Mouse (Mus musculus) CH12.LX (cell line): Measurements from ENCODE around the gene Pigo. TPM values are rescaled to one million over a fixed set of nuclear protein-coding genes. Genes with fewer than 3 reads are reported as not detected.

Source experiments
- polyA plus RNA-seq: library from polyadenylated mRNA; unstranded; fragments of >175 nt; gene quantifications from 2 replicates; pipeline ENCODE4 v1.2.1, GENCODE M21; 2012; ENCODE audit warnings: low read depth; ENCODE audit not compliant: insufficient read length
- total RNA-seq, 2 experiments: library from RNA; depleted of rRNA; stranded (reverse); fragments of 300-350 nt in 1 of 2; fragments of >200 nt in 1 of 2; gene quantifications; 2 replicates each; pipeline ENCODE4 v1.2.3; 2012 to 2014

Pigo gene
- total and polyA plus RNA-seq, 3 experiments: 8.0 to 19.4 (median 18.7) TPM

Other genes with a start within 250 kb of the Pigo start
- gene Fam205a1, start 171.9 kb downstream of the Pigo start, total RNA-seq (2012; rRNA removed): not detected in 2 replicates
- gene Fam205a1, start 171.9 kb downstream of the Pigo start, total RNA-seq (2014; rRNA removed): not detected in 2 replicates
- gene Fam205a1, start 171.9 kb downstream of the Pigo start, polyA plus RNA-seq: not detected in 2 replicates
- not detected in 2 replicates for gene Gm12394, start 169.0 kb downstream of the Pigo start, total RNA-seq (2012; rRNA removed)
- not detected in 2 replicates for gene Gm12394, start 169.0 kb downstream of the Pigo start, total RNA-seq (2014; rRNA removed)
- not detected in 2 replicates for gene Gm12394, start 169.0 kb downstream of the Pigo start, polyA plus RNA-seq
- not detected in 2 replicates for gene Fam205c, start 151.6 kb downstream of the Pigo start, total RNA-seq (2012; rRNA removed)
- not detected in 2 replicates for gene Fam205c, start 151.6 kb downstream of the Pigo start, total RNA-seq (2014; rRNA removed)
- gene Fam205c, start 151.6 kb downstream of the Pigo start, polyA plus RNA-seq: not detected in 2 replicates
- gene Phf24, start 109.2 kb downstream of the Pigo start, total RNA-seq (2012; rRNA removed): not detected in 2 replicates
- not detected in 2 replicates for gene Phf24, start 109.2 kb downstream of the Pigo start, total RNA-seq (2014; rRNA removed)
- gene Phf24, start 109.2 kb downstream of the Pigo start, polyA plus RNA-seq: not detected in 2 replicates
- 2.7 and 3.2 TPM in 2 replicates for gene Dnajb5, start 76.0 kb downstream of the Pigo start, total RNA-seq (2012; rRNA removed)
- gene Dnajb5, start 76.0 kb downstream of the Pigo start, total RNA-seq (2014; rRNA removed): 1.9 and 2.2 TPM in 2 replicates
- gene Dnajb5, start 76.0 kb downstream of the Pigo start, polyA plus RNA-seq: 3.9 and 4.2 TPM in 2 replicates
- gene 1700022I11Rik, start 56.2 kb downstream of the Pigo start, total RNA-seq (2012; rRNA removed): 0.55 and 1.4 TPM in 2 replicates
- gene 1700022I11Rik, start 56.2 kb downstream of the Pigo start, total RNA-seq (2014; rRNA removed): not detected in 2 replicates
- 0.07 and 0.24 TPM in 2 replicates for gene 1700022I11Rik, start 56.2 kb downstream of the Pigo start, polyA plus RNA-seq
- 237 and 301 TPM in 2 replicates for gene Vcp, start 25.3 kb downstream of the Pigo start, total RNA-seq (2012; rRNA removed)
- 200 and 203 TPM in 2 replicates for gene Vcp, start 25.3 kb downstream of the Pigo start, total RNA-seq (2014; rRNA removed)
- 462 and 463 TPM in 2 replicates for gene Vcp, start 25.3 kb downstream of the Pigo start, polyA plus RNA-seq
- 13.2 and 14.8 TPM in 2 replicates for gene Fancg, start 15.3 kb downstream of the Pigo start, total RNA-seq (2012; rRNA removed)
- 12.3 and 13.7 TPM in 2 replicates for gene Fancg, start 15.3 kb downstream of the Pigo start, total RNA-seq (2014; rRNA removed)
- 15.1 and 18.7 TPM in 2 replicates for gene Fancg, start 15.3 kb downstream of the Pigo start, polyA plus RNA-seq
- 293 and 320 TPM in 2 replicates for gene Stoml2, start 5.9 kb upstream of the Pigo start, total RNA-seq (2012; rRNA removed)
- gene Stoml2, start 5.9 kb upstream of the Pigo start, total RNA-seq (2014; rRNA removed): 296 and 338 TPM in 2 replicates
- 330 and 338 TPM in 2 replicates for gene Stoml2, start 5.9 kb upstream of the Pigo start, polyA plus RNA-seq
- 2.7 and 3.3 TPM in 2 replicates for gene Fam214b, start 20.4 kb upstream of the Pigo start, total RNA-seq (2012; rRNA removed)
- 1.7 TPM in 2 replicates for gene Fam214b, start 20.4 kb upstream of the Pigo start, total RNA-seq (2014; rRNA removed)
- gene Fam214b, start 20.4 kb upstream of the Pigo start, polyA plus RNA-seq: 4.7 and 5.3 TPM in 2 replicates
- gene Unc13b, start 33.1 kb upstream of the Pigo start, total RNA-seq (2012; rRNA removed): 0.04 and 0.08 TPM in 2 replicates
- 0.04 and 0.23 TPM in 2 replicates for gene Unc13b, start 33.1 kb upstream of the Pigo start, total RNA-seq (2014; rRNA removed)
- gene Unc13b, start 33.1 kb upstream of the Pigo start, polyA plus RNA-seq: 0.19 TPM in 2 replicates
- 0.13 and 0.25 TPM in 2 replicates for gene Atp8b5, start 241.3 kb upstream of the Pigo start, total RNA-seq (2012; rRNA removed)
- gene Atp8b5, start 241.3 kb upstream of the Pigo start, total RNA-seq (2014; rRNA removed): 0.34 and 0.54 TPM in 2 replicates
- 0.90 and 1.3 TPM in 2 replicates for gene Atp8b5, start 241.3 kb upstream of the Pigo start, polyA plus RNA-seq